Mouse (Mus musculus): Measurements from ENCODE around the gene Slc4a1.

The Slc4a1 gene

GRCm38 (mm10) chr11:102308104-102308503 is 57.9 kb downstream of the Slc4a1 start:
- no peak for DNase-seq (ENCODE audit: extremely low read depth, low read depth, low spot score)

GRCm38 (mm10) chr11:102305359-102305758 is 60.6 kb downstream of the Slc4a1 start:
- no peak for DNase-seq (ENCODE audit: extremely low read depth, low read depth, low spot score)

- DNase-seq (ENCODE audit: extremely low read depth, low read depth, low spot score), result no peak
Measured at GRCm38 (mm10) chr11:102304141-102304540, 61.9 kb downstream of the Slc4a1 start.

- DNase-seq (ENCODE audit: extremely low read depth, low read depth, low spot score), result no peak
Measured at GRCm38 (mm10) chr11:102299839-102300238, 66.2 kb downstream of the Slc4a1 start.

Data from fat pad, adult 2 months (tissue).